In genomic region chr13:28811667-28812575, GRCm38 (mm10) we compare ENCODE assay signal across 11 mouse cellular contexts.
DNase-seq lines count a peak whose midpoint lies in the region; ATAC-seq lines count a peak whose summit lies in the region.
"Had no signal": no experiment of that assay in that cellular context is flagged by ENCODE, and none has a peak within 500 bp of the region (broad histone marks: within the 10 kb centered on the region; RNA-seq: fewer than 3 reads in every experiment).

No protein-coding gene starts in this region.

- no peaks in the 10 kb centered on the region for H3K27me3 ChIP-seq in embryonic facial prominence, embryonic 14.5 days (replicated peaks; ENCODE audit: control insufficient read depth, insufficient read depth, low read length)
- H3K27me3 ChIP-seq in hindbrain, embryonic 16.5 days (replicated peaks; ENCODE audit: control insufficient read depth, insufficient read depth, low read length), result no peaks in the 10 kb centered on the region

- H3K4me3 ChIP-seq in embryonic facial prominence, embryonic 14.5 days (ENCODE audit: low read depth, low read length), result no peak overlapping the region
- H3K4me3 ChIP-seq in hindbrain, embryonic 16.5 days (ENCODE audit: low read length), result no peak overlapping the region

- H3K4me1 ChIP-seq in embryonic facial prominence, embryonic 14.5 days (ENCODE audit: control insufficient read depth, insufficient read depth, low read length), result peaks cover 28% of the 10 kb centered on the region
- H3K4me1 ChIP-seq in hindbrain, embryonic 16.5 days (ENCODE audit: control insufficient read depth, insufficient read depth, low read depth, low read length), result peaks cover 20% of the 10 kb centered on the region

- peak; percentile 37 for DNase-seq in heart, adult 11 months
- no peak for DNase-seq in heart, postnatal 4 days
- no peak for DNase-seq in embryonic facial prominence, embryonic 14.5 days (ENCODE audit: low spot score)
- peak; percentile 19 for DNase-seq in naive thymus-derived CD4-positive, alpha-beta T cell, adult 2 months (ENCODE audit: low read depth)
- no peak for DNase-seq in urinary bladder, postnatal 10 days (ENCODE audit: low spot score)
- no peak for DNase-seq in gastrocnemius, adult 8-10 months (ENCODE audit: low spot score in 2 of 2)
- DNase-seq in layer of hippocampus, adult 8-10 months (ENCODE audit: low spot score in 2 of 2), result no peak
- DNase-seq: gastrocnemius, postnatal 14 days; kidney, postnatal 4 days; left cerebral cortex, postnatal 4 days had no signal

- 0 out of 2 replicates have a peak, but pooled peaks cover 4% of the 10 kb centered on the region for H3K36me3 ChIP-seq in embryonic facial prominence, embryonic 14.5 days (ENCODE audit: control insufficient read depth, insufficient read depth, low read length)
- H3K36me3 ChIP-seq in hindbrain, embryonic 16.5 days (ENCODE audit: control insufficient read depth, insufficient read depth, low read length), result no peaks in the 10 kb centered on the region

- 21% methylated on average over 12 of the region's 12 CpGs for WGBS in embryonic facial prominence, embryonic 14.5 days
- 29% methylated on average over 12 of the region's 12 CpGs for WGBS in hindbrain, embryonic 16.5 days

- no peak overlapping the region for H3K9ac ChIP-seq in embryonic facial prominence, embryonic 14.5 days (ENCODE audit: low read depth, low read length)
- peak overlapping the region; percentile 31 for H3K9ac ChIP-seq in hindbrain, embryonic 16.5 days (ENCODE audit: low read depth, low read length)

- peak overlapping the region; percentile 4; the same call in 1 of the 2 replicates for H3K4me2 ChIP-seq in embryonic facial prominence, embryonic 14.5 days (ENCODE audit: low read depth, low read length)
- H3K4me2 ChIP-seq in hindbrain, embryonic 16.5 days (ENCODE audit: low read length), result peak overlapping the region; percentile 33

- peak; percentile 51; the same call in 1 of the 2 replicates for ATAC-seq in embryonic facial prominence, embryonic 14.5 days (ENCODE audit: low read depth)
- ATAC-seq in hindbrain, embryonic 16.5 days, result 0 out of 2 replicates have a peak, but pooled peaks have one; percentile 24

- 0 out of 2 replicates have a peak overlapping the region, but pooled peaks have one; percentile 11 for H3K27ac ChIP-seq in embryonic facial prominence, embryonic 14.5 days (replicated peaks; ENCODE audit: low read depth, low read length)
- peak overlapping the region; percentile 77 for H3K27ac ChIP-seq in hindbrain, embryonic 16.5 days (ENCODE audit: low read depth, low read length)

- H3K9me3 ChIP-seq in embryonic facial prominence, embryonic 14.5 days (ENCODE audit: control insufficient read depth, low read length), result no peaks in the 10 kb centered on the region
- H3K9me3 ChIP-seq in hindbrain, embryonic 16.5 days (ENCODE audit: control insufficient read depth, low read length), result no peaks in the 10 kb centered on the region

Comparison
In these comparisons a context has a peak if more than half of its experiments do, and no peak if none do; other contexts are left out.
1. DNase-seq: peak in heart, adult 11 months (single experiment) and naive thymus-derived CD4-positive, alpha-beta T cell, adult 2 months (single experiment); none in heart, postnatal 4 days (single experiment), embryonic facial prominence, embryonic 14.5 days (single experiment), urinary bladder, postnatal 10 days (single experiment), gastrocnemius, adult 8-10 months (0 of 2) and layer of hippocampus, adult 8-10 months (0 of 2).